Mouse (Mus musculus): ENCODE results near the gene Papln.

DNA sequence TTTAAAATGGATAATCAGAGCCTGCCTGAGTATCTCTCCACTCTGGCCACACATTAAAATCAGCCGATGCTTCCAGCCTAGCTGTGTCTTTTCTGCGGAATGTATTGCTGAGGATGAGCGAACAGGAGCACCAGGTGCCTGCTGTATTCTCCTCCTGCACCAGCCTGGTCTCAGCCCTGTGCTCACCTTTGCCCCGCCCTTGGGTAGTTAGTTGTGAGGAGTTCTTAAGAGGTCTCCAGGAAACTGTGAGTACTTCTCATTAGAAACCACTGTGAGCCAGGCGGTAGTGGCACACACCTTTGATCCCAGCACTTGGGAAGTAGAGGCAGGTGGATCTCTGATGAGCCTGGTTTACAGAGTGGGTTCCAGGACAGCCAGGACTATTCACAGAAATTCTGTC is 31.2 kb upstream of the Papln start:
- TF ChIP-seq POLR2A (IDR thresholded peaks at IDR 0.05; ENCODE audit: insufficient read depth, low read depth, low read length) (no peak), CTCF (IDR thresholded peaks at IDR 0.05) (no peak), EP300 (IDR thresholded peaks at IDR 0.05; ENCODE audit: insufficient read depth, low read depth, low read length) (no peak)

All from heart, adult 2 months (tissue).